Mouse (Mus musculus): ENCODE measurements around the gene Senp5.

Gene Senp5

DNA sequence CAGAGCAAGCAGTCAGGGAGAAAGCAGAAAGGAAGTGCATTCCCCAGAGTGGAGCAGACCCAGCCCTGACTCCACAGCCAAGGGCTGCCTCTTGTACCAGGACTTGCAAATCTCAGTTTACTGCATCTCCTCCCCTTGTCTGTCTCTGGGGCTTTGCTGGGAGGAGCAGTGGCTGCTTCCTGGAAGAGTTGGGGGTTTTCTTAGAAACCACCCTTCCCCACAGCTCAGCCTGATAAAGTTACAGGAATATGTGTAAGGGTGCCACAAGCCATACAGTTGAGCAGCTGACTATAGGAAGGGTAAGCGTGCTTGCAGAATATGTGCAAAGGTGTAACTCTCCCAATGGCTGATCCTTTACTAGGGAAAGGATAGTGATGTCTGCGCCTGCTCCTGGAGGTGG lies 62.5 kb downstream of the Senp5 start:
- no peak for DNase-seq (ENCODE audit: low read depth)

DNA sequence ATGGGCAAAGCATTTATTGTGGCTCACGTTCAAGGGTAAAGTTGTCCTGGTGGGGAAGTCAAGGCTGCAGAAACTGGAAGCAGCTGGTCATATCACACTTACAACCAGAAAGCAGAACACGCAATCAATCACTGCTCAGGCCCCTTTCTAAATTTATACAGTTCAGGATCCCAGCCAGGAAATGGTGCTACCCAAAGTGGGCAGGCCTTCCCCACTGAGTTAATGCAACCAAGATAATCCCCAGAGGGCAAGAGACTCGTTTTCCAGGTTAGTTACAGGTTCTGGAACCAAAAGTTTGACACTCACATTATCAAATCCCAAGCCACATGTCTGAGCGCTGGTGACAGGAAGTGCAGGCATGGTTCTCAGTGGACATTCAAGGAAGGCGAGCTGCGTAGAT lies 64.2 kb downstream of the Senp5 start:
- DNase-seq (ENCODE audit: low read depth): no peak

DNA sequence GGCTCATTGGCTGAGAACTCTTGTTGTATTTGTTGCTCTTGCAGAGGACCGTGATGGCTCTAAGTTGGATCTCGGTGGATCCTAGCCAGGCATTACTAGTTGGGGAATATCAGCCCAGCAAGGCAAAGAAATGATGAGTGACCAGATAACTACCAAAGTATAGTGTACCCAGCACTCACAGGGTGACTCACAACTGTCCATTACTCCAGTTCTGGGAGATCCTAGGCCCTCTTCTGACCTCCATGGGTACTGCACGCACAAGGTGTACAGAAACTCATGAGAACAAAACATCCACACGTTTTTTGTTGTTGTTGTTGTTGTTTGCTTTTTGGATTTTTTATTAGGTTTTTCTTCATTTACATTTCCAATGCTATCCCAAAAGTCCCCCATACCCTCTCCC lies 66.5 kb downstream of the Senp5 start:
- no peak for DNase-seq (ENCODE audit: low read depth)

DNA sequence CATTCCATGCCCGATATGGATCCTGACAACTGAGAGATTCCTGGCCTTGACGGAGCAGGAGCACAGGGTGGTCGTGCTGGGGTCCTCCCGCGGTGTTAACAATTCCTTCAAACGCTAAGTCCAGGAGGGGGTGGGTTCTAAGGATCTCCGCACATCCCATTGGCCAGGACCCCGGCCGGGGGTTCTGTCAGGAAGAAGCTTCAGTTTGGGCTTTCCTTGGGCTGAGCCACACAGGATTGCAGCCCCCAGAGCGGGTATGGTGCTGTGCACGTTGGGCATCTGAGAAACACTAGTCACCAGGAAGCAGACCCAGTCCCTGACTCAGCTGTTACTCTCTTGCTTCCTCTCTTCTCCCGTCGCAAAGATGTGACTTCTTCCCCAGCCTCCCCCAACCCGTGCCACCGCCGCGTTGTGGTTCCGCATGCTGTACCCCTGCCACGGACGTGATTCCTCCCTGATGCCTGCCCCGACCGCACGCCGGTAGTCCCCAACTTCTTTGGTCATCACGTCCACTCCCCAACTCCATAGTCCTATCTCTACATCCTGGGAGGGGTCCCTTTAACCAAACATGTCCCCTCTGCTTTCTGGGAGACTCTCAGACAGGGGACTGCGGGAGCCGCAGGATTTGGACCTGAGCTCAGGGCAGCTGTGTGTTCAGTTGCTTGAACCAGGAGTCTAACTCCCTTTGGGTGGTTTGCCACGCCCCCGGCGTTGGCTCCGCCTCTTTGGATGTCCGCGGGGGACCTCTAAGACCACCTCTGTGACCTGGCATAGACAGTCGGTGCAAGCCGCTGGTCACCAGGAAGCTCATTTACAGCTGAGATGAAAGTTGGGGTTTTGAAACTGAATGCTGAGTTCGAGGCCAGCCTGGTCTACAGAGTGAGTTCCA lies 67.8 kb downstream of the Senp5 start:
- DNase-seq (ENCODE audit: low read depth): no peak

DNA sequence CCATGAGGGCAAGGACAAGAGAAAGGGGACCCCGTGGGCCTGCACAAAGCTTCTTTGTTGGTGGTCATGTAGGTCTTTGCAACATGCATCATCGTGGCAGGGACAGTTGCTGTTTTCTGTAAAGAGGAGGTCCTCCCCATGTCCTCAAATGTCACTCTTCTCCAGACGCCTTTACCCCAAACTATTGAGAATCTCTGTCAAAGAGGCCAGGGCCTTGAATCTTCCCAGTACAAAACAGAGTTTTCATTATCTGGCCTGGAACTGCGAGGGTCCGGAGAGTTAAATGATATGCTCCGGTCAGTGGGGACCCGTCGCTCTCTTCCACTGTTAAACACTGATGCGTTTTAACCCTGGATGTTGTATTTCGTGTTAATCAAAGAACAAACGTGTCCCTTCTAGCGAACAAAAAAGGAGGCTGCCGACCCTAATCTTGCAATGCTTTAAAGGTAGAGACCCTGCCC lies 68.5 kb downstream of the Senp5 start:
- DNase-seq (ENCODE audit: low read depth): no peak

DNA sequence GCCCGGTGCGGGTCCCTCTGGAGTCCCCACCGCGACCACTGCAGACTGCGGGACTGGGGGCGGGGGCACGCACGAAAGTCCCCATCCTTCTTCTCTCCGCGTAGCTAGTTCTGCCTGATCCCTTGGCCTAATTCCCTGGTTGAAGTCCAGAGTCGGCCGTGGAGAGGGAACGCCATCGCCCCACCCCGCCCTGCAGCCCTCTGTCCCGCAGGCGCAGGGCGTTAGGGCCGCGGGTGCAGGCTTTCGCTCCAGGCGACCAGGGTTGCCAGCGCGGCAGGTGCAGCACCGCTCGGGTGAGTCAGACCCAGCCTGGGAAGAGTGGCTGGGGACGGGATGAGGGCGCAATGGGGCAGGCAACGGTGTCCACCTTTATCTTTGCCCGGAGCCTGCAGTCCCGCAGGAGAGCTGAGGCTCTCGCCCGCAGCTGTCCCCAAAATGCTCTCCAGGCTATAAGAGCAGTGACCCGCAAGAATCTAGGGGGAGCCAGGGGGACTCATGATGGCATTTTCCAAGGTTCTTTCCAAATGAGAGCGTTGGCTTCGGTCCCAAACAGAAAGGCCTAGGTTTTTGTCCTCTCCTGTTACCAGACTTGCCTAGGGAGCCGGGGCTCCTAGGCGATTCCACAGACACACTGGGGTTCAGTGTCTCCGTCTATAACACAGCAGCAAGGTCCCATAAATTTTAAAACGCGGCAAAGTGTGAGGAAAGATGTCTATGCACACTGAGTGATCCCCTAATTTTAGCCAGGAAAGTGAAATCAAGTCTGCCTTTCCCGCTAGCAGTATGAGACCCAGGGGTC lies 69.1 kb downstream of the Senp5 start, which contains the start of gene Pigz:
Gene Pigz, plus strand, starts transcription at position 101 of the 799 bp plus-strand sequence.
- DNase-seq (ENCODE audit: low read depth): no peak

DNA sequence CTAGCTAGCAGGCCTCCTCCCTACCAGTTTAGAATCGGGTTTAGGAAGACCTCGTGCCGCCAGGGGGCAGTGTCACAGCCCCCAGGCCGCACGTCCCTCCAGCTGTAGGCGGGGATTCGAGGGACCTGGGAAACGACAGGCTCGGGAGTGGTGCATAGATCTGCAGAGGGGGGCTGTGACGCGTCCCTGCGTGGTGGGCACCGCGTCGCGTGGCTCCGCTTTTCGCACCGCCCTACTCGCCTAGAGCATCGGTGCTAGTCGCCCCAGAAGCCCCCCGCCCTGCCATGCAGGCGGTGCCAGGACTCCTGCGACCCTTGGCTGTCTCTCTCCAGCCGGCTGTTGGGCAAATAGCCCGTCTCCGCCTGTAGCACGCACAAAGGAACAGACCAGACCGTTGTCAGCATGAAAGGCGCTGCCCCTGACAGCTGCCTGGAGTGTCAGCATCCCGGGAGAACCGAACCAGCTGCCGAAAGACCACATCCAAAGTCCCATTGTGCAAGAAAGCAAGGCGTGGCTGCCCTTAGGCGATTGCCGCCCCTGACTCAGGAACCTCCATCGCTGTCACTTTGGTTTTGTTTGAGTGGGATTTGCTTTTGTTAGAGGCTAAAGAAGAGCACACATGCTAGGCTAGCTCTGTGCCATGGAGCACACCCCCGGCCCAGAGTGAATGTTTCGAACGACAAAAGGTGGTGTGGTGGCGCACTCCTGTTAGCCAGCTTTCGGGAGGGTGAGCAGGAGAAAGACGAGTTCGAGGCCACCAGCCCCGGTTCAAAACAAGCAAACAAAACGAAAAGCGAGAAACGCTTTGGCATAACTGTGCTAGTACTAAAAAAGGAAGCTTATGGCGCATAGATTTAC lies 70.0 kb downstream of the Senp5 start:
- DNase-seq (ENCODE audit: low read depth): peak; percentile 83

DNA sequence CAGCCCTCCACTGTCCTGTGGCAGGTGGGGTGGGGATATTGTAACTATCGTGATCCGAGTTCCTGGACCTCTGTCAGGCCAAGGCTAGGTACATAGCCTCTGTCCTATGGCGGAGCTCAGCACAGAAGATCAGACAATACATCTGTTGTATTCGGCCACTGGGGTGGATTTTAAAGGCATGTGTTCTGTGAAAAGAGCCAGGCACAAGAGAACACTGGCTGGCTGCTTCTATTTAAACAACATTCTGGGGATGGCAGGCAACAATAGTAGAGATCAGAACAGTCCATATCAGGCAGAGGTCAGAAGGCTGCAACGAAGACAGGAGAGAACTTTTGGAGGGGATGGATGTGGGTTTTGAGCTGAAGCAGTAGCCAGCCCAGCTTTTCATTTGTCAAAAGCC lies 70.8 kb downstream of the Senp5 start:
- no peak for DNase-seq (ENCODE audit: low read depth)

DNA sequence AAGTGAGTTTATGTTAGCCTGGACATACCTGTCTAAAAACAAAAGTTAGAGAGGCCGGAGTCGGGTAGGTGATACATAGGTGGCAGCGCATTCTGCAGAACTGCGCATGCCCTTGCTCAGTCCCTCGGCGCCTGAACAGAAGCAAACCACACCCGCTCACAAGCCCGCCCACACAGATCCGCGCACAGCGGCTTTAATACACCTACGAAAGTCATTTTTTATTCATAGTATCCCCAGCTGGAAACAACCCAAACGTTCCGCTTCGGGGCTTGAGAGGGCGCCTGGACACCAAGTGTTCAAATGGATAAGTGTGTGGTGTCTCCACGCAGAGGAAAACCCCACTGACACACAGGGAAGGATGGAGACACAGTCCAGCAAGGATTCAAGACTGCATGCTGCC lies 71.8 kb downstream of the Senp5 start:
- DNase-seq (ENCODE audit: low read depth): no peak

DNA sequence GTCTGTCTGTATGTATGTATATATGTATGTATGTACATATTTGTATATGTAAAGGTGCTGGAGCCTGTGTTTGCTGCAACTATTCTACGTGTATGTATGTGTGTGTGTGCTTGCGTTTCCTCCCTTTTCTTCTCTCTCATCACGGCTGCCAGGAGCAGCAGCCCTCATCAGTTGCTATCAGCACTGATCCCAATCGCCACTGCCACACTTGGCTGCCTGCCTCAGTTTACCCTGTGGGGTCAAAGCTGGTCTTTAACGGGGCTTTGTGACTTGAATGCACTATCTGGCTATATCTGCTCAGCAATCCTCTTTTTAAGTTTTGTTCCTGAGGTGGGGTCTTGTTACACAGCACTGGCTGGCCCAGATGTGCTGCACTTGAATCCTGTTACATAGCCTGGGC lies 75.7 kb downstream of the Senp5 start:
- DNase-seq (ENCODE audit: low read depth): no peak

DNA sequence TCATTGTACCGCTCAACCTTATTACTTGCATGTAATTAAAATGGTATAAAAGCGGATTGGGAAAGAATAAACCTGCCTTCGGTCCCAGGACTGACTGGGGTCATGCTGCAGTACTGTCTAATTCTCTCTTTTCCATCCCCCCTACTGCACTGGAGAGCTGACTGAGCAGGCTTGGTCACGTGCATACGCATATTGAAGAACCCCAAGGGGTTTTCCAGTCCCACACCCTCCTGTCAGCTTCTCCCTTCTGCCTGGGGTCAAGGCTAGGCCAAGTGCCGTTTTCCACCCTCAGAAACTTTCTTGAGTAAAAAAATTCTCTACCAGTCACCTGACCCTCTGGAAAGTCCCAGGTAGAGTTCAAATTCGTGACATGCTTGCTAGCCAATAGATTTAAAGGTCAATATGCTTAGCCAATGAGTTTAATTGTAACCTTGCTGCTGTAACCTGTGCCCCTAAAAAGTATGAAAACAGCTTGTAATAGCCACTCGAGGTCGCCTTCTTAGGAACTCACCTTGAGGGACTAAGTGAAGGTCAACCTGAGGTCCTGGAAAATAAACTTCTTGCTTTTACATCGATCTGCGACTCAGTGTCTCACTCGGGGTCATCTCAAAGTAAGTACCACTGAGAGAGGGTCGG lies 76.4 kb downstream of the Senp5 start:
- no peak for DNase-seq (ENCODE audit: low read depth)

DNA sequence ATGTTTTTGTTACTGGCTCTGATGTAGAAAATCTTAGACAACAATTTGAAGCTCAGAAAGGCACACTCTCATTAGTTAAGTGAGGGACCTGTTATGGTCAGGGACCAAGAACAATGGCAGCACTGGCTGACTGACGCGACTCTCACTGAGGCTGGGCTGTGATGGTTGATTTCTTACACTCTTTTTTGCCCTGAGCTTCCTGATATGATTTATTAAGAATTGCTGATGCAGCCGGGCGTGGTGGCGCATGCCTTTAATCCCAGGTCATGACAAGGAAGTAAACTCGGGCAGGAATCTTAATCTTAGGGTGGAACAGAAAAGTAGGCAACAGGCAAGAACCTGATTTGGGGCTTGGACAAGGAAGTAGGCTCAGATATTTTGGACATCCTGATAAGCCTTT lies 77.0 kb downstream of the Senp5 start:
- no peak for DNase-seq (ENCODE audit: low read depth)

DNA sequence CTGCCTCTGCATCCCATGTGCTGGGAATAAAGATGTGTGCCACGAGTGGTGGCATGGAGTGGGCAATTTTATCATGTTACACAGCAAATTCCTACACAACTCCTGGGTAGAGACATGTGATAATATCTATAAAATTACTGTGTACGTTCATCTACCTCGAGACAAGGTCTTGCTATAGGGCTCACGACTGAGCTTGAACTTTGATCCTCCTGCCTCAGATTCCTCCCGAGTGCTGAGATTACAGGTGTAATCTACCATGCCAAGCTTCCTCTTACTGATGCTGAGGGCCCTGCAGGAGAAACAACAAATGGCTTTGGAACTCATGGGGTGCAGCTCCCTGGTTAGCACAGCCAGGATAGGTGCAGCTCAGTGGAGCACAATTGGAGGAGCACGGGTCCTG lies 78.7 kb downstream of the Senp5 start:
- DNase-seq (ENCODE audit: low read depth): no peak

DNA sequence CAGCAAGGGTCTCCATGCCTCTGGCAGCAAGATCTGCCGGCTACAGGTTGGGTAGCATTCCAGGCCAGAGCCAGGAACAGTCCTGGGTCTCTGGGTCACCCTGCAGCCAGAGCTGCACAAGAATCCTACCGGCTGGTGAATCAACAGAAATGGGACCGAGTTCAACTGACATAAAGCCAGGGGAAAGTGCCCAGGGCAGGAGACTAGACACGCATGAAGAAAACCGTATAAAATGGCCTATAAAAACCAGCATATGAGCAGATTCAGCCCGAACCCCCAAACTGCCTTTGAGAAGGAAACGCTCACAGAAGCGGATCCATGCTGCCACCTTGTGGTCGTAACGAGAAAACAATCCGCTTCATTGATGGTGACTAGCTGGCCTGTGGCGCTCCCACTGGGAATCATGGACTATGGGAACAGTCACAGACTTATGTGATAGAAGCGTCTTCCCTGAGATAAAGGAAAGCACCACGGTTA lies 84.8 kb downstream of the Senp5 start:
- DNase-seq (ENCODE audit: low read depth): peak; percentile 75

DNA sequence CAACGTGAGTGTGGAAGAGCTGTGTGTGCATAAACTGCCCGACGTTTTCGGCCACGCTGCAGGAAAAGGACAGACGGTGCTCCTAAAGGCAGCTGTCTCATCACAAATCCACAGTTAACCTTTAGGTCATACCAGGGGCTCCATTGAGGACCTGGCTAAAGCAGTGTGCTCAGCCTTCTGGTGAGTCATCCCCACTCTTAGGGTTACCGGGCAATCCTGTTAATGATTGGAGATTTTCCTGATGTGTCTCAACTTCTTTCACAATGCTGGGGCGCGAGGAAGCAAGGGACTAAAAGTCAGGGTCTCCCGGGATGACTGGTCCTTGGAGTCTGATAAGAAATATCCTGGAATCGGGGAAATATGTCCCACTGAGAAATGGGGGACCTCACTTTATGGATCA lies 85.3 kb downstream of the Senp5 start:
- no peak for DNase-seq (ENCODE audit: low read depth)

DNA sequence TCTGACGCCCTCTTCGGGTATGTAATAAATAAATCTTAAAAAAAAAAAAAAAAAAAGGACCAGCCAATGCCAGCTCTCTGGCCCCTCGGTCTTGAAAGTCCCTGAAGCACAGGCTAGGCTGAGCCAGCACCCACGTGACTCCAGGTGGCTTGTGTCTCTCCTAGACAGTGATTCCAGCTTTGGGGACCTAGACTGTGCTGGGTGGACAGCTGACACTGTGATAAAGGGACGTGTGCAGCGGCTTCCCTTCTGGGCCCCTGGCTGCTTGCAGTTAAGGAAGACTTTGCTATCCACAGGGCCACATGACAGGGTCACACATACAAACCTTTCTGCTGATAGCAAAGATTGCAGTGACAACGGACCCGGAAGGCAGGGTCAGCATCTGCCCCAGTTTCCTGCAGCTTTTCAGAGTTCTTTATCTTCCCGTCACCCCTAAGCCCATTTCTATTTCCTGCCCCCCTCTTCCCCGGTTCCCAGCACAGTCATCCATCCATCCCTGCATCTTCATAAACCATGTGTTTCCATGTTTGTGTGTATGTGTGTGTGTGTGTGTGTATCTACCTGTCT lies 92.7 kb downstream of the Senp5 start:
- DNase-seq (ENCODE audit: low read depth): no peak

Measured in naive thymus-derived CD4-positive, alpha-beta T cell, adult 2 months (primary cell).